Mouse (Mus musculus) myocyte (in vitro differentiated cells): ENCODE results near the gene Gm572.

Experiments used
- CEBPB ChIP-seq: IDR thresholded peaks from 2 replicates; pipeline ENCODE4 v1.6.1; 2011; ENCODE audit warnings: mild to moderate bottlenecking, moderate library complexity; ENCODE audit not compliant: poor library complexity, insufficient read depth, severe bottlenecking
- E2F4 ChIP-seq: IDR thresholded peaks from one replicate; pipeline ENCODE4 v1.6.1; 2011; ENCODE audit warnings: mild to moderate bottlenecking, control low read depth, moderate library complexity; ENCODE audit not compliant: insufficient read depth
- MAX ChIP-seq: IDR thresholded peaks from one replicate; pipeline ENCODE4 v1.6.1; 2011; ENCODE audit warnings: low read depth, mild to moderate bottlenecking, control low read depth
- MYOD1 ChIP-seq, 3 experiments: IDR thresholded peaks; one replicate each; pipeline ENCODE4 v1.6.1; 2011; ENCODE audit warnings: control low read depth in 2 of 3, low read depth in 2 of 3, mild to moderate bottlenecking in 2 of 3, moderate library complexity in 1 of 3; ENCODE audit not compliant: insufficient read length in 2 of 3, control insufficient read depth in 1 of 3
- MYOG ChIP-seq, 3 experiments: IDR thresholded peaks; one replicate each; pipeline ENCODE4 v1.6.1; 2011; ENCODE audit warnings: control low read depth in 2 of 3, low read depth in 2 of 3, mild to moderate bottlenecking in 2 of 3; ENCODE audit not compliant: insufficient read length in 2 of 3, control insufficient read depth in 1 of 3, insufficient read depth in 1 of 3
- POLR2A ChIP-seq: IDR thresholded peaks from one replicate; pipeline ENCODE4 v1.6.1; 2011; ENCODE audit warnings: low read depth, mild to moderate bottlenecking, control low read depth, moderate library complexity; ENCODE audit not compliant: insufficient read length
- POLR2AphosphoS2 ChIP-seq: IDR thresholded peaks from one replicate; pipeline ENCODE4 v1.6.1; 2011; ENCODE audit warnings: low read depth, control low read depth; ENCODE audit not compliant: insufficient read length
- SRF ChIP-seq: IDR thresholded peaks from one replicate; pipeline ENCODE4 v1.6.1; 2011; ENCODE audit warnings: low read depth; ENCODE audit not compliant: control insufficient read depth, insufficient read length
- TCF12 ChIP-seq: IDR thresholded peaks from one replicate; pipeline ENCODE4 v1.6.1; 2011; ENCODE audit warnings: mild to moderate bottlenecking, control low read depth; ENCODE audit not compliant: poor library complexity, insufficient read depth, severe bottlenecking
- TCF3 ChIP-seq: IDR thresholded peaks from one replicate; pipeline ENCODE4 v1.6.1; 2011; ENCODE audit warnings: low read depth, control low read depth; ENCODE audit not compliant: insufficient read length
- USF1 ChIP-seq: IDR thresholded peaks from one replicate; pipeline ENCODE4 v1.6.1; 2011; ENCODE audit warnings: low read depth, mild to moderate bottlenecking, control low read depth, moderate library complexity

GRCm38 (mm10) chr4:148662168-148662965, 19.2 kb downstream of the Gm572 start:
- TF ChIP-seq MAX (no peak), POLR2A (no peak), USF1 (no peak), TCF12 (no peak), SRF (no peak), MYOG (IDR thresholded peaks at IDR 0.05; ENCODE audit: control insufficient read depth in 1 of 3, insufficient read depth in 1 of 3, insufficient read length in 2 of 3, low read depth in 2 of 3) (no peak), POLR2AphosphoS2 (no peak), MYOD1 (IDR thresholded peaks at IDR 0.05; ENCODE audit: control insufficient read depth in 1 of 3, insufficient read length in 2 of 3, low read depth in 2 of 3) (no peak), CEBPB (no peak), E2F4 (no peak), TCF3 (no peak)
